Mouse (Mus musculus) 416B (cell line): ENCODE measurements around the gene Rnf135.
A peak's percentile ranks its signal among the peaks of the same experiment; 100 is the strongest.
"Not testable (repeated sequence)": the region's sequence is repeated elsewhere in the genome, so short reads cannot be mapped to it uniquely, and the experiment has no call there.

ENCODE experiments used
- DNase-seq: peaks from one replicate; pipeline ENCODE4 v3.0.0; 2011; ENCODE audit warnings: low read depth

Gene Rnf135

DNA sequence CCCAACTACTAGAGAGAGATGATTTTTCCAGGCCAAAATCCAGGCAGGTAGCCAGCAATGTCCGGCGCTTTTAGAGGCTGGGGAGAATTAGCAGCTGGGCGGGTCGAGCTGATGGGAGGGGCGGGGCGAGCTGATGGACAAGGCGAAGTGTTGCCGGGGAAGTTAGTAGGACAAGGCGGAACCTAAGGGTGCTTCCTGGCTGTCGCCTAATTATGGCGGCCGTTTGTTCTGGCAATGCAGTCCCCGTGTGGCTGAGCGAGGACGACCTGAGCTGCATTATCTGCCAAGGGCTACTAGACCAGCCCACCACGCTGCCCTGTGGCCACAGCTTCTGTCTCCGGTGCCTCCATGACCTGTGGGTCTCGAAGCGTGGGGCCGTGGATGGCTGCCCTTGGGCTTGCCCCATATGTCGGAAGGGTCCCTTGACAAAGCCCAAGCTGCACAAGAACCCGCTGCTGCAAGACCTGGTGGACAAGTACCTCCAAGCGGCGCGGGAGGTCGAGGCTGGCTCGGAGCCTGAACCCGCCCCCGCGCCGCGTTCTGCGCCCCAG lies at the start of gene Rnf135:
Gene Rnf135, plus strand, starts transcription at position 147 of the 551 bp plus-strand sequence.
- peak; percentile 96 for DNase-seq

DNA sequence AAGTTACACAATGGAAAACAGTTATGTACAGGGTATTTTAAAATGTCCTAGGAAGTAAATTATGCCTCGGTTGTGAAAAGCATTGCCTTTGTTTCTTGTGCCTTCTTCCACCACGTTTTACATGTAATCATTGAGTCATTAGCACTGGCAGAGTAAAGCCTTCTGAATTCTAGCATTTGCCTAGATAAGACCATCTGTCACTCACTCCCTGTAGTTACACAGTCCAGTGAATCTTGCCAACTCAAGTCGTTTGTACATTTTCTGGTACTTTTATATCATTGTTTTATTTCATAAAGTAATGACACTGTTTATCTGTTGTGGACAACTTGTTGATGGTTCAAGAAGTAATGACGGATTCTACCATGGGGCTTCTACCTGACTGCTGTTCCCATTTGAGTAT lies 48.9 kb upstream of the Rnf135 start:
- no peak for DNase-seq

DNA sequence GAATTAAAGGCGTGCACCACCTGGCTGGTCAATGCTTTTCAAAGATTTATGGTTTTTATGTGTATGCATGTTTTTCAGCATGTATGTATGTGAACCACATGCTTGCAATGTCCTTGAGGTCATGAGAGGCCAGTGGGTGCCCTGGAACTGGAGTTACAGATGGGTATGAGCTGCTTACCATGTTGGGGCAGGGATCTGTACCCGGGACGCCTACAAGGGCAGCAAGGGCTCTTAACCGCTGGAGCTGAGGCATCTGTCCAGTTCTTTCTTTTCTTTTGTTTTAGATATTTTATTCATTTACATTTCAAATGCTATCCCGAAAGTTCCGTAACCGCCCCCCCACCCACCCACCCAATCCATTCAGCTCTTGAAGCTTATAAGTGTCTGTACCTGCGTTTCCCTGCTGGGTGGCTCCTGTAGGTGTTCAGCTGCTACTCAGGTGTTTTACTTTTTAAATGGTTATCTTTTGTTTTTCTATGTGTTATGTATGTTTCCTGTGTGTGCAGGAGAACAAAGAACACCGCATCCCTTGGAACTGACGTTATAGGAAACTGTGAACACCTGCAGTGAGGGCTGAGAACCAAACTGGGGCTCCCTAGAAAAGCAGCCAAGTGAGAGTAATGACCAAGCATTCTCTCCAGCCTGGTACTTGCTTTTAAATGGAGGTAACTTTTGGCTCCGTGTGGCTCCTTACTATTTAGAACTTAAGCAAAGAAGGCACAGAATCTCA lies 47.5 kb upstream of the Rnf135 start:
- no peak for DNase-seq

DNA sequence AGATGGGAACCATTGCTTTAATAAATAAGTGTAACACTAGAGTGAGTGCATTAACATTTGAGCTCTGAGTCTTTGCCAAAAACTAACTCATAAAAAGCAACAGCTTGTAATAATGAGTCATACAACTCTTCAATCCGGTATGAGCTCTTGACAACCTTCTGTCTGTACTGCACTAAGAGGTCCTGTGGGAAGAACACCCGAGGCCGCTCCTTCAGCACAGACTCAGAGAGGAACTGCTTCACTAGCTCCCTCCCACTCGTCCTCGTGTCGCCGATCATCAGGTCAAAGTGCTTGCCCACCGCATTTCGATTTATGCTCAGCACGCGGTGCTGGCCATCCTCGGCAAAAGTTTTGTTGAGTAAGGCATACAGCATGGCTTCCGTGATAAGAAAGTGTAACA lies 46.9 kb upstream of the Rnf135 start:
- DNase-seq: peak; percentile 17

DNA sequence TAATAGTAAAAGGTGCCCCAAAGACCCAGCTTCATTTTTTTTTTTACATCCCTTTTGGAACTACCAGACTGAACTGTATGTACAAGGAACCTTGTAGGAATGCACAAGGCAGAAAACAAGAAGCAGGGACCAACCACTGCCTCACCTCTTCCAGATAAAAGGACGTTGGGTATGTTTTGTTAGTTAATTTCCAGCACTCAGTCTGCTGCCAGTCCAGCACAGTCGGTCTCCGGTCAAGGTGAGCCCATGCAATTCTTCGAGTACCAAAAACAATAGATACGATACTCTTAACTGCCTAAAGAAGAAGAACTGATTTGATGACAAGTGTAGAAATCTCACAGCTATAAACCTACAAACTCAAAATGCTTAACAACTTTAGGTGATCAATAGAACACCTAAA lies 45.9 kb upstream of the Rnf135 start:
- no peak for DNase-seq

DNA sequence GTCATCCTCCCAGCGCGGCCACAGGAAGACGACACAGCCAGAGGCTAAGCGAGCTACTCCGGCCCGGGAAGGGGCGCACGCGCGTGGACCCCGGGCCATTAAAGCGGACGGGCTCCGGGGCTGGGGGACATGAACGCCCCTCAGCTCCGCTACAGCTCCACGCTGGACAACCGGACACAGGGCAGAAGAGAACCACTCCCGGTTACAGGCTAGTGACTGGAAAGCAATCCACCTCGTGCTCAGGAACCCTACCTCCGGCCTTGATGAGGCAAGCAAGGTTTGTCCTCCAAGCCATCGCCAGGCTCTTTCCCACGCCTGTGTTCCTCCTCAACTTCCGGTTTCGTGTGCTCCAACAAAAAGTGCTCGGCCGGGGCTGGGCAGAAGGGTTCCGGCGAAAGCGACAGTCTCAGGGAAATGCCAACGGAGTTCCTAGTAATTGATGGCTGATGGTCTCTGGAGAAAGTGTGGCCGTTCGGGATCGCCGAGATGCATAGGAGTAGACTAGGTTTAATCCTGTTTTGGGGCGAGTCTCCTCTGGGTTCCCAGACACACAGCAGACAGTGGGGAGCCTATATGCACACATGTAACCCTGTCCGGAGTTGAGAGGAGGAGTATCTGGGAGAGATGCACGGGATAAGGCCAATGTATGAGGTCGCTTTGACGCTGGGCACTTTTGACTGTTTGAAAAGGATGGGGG lies 41.7 kb upstream of the Rnf135 start, which contains the start of gene Tefm:
Gene Tefm, minus strand, starts transcription at position 351 of the 697 bp plus-strand sequence.
- DNase-seq: peak; percentile 93

DNA sequence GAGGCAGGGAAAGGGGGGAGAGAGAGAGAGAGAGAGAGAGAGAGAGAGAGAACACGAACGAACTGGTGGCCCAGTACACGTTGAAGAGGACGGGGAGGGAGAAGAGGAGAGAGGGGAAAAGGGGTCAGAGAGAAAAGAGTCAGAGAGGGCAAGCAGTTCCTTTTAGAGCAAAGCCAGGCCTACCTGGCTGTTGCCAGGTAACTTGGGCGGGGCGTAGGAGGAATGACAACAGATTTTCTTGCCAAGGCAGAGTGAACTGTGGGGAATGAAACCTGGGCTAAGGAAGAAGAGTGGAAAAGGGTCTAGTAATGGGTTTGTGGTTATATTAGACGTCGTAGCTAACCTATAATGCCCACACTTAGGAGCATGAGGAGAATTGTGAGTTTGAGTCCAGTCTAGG lies 40.8 kb upstream of the Rnf135 start:
- DNase-seq: no peak

DNA sequence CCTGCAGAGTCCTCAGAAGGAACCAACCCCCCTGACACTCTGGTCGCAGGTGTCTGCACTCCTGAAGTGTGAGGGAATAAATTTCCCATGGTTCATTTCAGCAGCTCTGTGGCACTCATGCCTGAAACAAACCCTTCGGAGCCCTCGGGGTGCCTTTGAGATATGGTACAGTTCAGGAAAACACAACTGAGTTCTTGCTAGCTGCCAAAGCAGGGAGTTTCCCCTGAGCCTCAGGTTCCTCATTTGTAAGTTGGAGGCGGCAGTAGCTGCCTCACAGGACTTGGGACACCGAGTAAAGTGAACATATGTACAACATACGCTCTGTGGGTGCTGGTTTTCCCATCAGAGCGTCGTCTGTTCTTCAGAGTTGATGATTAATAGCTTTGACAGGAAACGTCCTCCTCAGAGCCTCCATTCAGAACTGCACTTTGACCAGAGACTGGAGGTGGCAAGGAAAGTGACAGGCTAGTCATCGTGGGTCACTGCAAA lies 37.8 kb upstream of the Rnf135 start:
- DNase-seq: peak; percentile 77

DNA sequence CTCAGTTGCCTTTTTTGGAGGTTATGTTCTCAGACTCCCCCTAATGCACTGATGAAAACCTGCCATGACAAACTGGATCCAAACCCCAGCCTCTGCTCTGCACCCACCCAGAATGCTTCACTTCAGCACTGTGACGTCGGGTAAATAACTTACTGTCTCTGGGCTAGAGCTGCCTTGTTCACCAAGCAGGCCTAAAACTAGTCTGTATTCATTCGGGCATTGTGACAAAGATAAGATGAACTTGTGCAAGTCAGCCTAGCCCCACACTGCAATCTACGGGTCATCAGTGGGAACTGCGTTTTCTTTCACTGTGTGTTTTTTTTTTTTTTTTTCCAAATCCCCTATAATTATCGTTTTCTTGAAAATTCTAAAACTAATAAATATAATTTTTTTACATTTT lies 35.9 kb upstream of the Rnf135 start:
- peak; percentile 68 for DNase-seq

DNA sequence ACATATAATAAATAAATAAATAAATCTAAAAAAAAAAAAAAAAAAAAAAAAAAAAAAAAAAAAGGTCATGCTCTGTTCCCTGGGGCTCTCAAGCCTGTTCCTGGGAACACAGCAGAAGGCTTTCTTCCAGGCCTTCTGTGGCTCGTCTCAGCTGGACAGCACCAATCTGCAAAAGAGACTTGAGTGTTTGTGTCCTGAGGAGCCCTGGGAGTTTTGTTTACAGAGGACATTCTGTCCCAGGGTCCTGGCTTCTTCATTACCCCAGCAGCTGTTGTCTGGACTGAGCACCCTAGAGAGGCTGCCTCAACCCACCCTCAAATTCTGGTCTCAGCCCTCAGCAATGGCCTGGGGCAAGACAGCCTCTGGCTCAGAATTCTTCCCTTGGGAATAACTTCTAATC lies 35.3 kb upstream of the Rnf135 start:
- no peak for DNase-seq

DNA sequence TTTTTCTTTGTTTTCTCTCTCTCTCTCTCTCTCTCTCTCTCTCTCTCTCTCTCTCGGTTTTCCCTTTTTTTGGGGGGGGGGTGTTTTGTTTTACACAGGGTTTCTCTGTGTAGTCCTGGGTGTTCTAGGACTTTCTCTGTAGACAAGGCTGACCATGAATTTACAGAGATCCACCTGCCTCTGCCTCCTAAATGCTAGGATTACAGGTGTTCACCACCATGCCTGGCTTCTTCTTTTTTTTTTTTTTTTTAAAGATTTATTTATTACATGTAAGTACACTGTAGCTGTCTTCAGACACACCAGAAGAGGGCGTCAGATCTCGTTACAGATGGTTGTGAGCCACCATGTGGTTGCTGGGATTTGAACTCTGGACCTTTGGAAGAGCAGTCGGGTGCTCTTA lies 34.7 kb upstream of the Rnf135 start:
- not testable (repeated sequence) for DNase-seq

DNA sequence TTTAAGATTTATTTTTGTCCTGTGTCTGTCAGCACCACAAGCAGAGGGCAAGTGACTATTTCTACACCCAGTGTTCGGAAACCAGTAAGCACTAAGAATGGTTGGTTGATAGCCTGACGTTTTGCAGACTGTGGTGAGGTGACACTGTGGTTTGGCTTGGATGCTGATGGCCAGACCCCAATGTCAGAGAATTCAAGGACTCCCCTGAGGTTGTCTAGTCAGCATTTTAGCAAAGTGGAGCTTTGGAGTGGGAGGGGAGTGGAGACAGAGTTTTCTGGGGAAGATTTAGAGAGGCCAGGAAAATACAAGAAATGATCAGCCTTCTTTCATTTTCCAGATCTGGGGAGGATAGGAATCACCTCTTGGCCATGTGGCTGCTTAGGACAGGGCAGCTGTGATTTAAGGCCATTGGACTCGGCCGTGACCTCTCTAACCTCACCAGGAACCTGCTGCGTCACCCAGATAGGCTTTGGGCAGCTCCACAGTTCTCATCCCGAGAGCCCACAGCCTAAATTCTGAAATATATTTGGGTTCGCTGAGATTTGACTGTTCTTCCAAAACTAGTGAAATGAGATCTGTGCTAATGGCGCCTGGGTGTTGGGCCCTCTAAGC lies 34.1 kb upstream of the Rnf135 start:
- DNase-seq: no peak

DNA sequence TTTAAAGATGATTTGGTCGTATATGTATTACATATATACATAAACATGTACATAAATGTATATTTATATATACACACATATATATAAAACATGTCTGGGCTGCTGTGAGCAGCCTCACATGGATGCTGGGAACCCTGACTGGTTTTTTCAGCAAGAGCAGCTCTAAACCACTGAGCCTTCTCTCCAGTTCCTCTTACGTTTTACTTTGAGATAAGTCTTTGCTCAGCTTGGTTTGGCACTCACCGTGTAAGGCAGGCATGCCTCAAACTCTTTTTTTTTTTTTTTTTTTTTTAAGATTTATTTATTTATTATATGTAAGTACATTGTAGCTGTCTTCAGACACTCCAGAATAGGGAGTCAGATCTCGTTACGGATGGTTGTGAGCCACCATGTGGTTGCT lies 33.1 kb upstream of the Rnf135 start:
- DNase-seq: peak; percentile 34

DNA sequence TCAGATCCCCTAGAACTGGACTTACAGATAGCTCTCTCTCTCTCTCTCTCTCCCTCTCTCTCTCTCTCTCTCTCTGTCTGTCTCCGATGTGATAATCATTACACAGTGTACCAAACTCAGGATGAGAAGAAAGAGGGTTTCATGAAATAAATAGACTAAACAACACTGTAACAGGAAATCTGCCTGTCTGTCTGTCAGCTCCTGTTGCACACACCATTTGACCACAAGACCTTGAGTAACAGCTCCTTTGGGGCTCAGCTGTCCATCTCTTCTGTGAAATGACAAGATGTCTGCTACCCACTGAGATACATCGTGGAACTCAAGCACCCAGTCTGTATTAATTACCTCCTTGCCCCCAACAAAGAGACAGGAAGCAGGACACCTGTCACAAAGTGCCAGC lies 32.1 kb upstream of the Rnf135 start:
- peak; percentile 61 for DNase-seq

DNA sequence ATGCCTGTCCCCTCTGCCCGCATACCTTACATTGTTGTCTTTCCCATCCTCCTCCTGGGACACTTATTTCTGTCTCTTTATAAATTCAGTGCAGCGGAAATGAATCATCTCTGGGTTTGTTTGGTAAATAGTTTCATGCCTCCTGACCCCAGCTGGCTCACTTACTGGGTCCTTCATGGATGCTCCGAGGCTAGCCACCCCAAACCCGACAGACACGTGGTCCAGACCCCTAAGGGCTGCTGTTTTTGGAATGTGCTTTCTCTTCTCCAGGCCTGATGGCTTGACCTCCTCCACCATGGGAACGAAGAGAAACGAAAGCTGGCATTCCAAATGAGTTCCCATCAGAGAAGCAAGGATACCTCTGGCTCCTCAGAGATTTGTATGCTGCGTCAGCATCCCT lies 31.3 kb upstream of the Rnf135 start:
- no peak for DNase-seq

DNA sequence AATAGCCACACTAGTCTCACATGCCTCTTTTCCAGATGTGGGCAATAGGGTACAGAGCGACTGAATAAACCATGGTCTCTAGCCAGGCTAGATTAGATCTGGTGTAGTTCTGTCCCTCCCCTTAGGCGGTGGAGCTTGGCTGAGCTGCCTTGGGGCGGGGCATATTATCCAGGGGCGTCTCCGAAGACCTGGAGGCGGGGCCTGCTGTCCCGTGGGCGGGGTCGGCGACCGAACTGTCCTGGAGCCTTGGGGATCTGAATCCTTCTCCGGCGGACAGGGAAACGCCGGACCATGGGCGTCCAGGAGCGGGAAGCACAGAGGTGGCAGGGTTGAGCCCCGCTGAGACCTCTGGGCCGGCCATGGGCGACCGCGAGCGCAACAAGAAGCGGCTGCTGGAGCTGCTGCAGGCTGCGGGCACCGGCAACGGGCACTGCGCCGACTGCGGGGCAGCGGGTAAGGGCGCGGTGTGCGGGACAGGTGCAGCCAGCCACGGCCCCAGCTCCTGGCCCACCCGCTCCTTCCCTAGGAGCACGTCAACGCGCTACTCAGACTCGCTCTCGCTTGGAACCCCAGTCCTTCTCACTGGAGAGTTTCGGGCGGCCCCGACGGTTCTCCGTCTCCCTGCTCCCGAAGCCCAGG lies 29.7 kb upstream of the Rnf135 start, which contains the start of gene Adap2:
Gene Adap2, plus strand, starts transcription at position 249 of the 639 bp plus-strand sequence.
- no peak for DNase-seq

DNA sequence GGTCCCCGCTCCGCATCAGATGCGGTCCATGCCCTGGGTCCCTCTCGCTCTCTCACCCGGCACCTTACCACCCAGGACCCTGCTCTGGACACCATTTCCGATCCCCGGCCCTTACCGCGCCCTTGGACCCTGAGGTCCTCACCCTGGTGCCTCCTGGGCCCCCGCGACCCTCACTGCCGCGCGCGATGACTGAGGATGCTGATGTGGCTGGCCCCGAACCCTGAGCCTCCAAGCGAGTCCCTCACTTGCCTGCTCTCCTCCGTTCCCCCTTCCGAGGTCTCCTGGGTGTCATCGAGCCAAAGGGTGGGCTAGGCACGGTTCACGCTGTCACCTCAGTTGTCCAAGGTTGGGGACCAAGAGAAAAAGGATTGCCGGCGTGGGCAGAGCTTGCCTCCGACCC lies 29.1 kb upstream of the Rnf135 start:
- DNase-seq: no peak

DNA sequence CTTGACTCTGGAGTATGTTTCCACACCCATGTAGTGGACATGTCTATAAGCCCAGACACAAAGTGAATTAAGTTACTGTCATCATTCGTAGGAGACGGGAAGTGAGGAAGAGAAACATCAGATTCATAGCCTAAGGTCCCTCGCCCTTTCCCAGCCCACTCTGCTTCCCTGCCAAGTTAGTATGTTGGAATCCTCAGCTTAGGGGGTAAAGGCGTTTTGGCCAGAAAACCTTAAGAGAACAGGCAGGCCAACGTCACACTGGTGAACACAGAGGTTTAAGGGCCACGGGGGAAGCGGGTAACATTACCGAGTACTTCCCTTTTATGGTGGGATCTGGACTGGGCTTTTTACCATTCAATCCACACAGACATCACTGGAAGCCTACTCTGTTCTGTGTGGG lies 28.1 kb upstream of the Rnf135 start:
- DNase-seq: no peak

DNA sequence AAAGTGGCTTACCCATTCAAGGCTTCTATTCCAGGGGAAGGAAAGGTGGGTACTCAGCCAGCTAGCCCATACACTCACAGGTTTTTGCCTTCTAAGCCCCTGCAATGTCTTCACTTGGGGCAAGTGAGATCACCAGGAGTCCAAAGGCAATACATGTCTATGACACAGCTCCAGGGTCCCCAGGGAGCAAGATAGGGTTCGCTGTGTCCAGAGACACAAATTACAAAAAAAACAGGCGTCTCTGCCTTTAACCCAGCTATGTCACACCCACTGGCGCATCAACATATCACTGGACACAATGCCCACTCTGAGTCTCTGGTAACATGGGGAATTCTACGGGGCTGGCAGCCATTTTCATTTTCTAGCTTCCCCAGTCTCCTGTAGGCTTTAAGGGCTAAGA lies 27.7 kb upstream of the Rnf135 start:
- no peak for DNase-seq

DNA sequence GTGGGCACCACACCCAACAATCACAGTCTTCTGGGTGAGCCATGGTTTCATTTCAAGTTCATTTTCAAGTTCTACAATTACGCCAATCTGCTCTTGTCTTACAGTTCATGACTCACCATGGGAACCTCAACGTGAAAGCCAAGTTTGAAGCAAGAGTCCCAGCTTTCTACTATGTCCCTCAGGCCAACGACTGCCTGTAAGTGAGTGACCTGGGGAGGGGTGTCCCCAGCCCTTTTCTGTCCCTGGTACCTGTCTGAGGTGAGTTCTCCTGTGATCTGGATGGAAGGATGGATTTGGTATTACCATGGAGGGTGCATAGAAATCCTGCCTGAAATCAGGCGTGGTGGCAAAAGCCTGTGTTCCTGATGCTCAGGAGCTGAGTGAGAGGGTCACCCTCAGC lies 26.8 kb upstream of the Rnf135 start:
- peak; percentile 44 for DNase-seq

DNA sequence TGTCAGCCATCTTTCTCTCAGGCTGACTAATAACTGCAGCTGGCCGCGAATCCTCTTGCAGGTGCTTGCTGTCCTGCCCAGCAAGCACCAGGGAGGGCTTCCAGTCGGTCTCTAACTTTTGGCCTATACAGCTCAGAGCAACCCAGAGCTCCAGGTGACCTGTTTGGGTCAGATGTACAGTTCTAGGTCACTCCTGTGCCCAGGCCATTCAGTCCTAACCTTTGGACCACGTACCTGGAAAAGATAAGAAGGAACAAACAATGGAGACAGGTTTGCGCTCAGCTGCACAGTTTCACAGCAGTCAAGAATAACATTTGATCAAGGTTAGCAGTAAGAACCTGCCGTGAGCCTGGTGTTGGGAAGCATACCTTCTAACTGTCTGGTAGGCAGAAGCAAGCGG lies 24.6 kb upstream of the Rnf135 start:
- no peak for DNase-seq

DNA sequence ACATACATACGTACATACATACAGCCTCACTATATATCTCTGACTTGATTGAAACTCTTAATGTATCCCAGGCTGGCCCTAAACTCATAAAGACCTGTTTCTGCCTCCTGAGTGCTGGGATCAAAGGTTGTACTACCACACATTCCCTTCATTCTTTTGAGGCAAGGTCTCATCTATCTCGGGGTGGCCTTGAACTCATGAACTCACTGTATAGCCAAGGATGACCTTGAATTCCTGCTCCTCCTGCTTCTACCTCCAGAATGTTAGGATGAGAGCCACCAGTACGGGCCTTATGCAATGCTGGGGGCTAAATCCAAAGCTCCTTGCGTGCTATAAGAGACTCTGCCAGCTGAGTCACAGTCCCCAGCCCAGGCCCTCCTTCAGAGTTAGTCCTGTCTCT lies 22.6 kb upstream of the Rnf135 start:
- no peak for DNase-seq
